Mouse (Mus musculus) kidney, embryonic 15.5 days (tissue): Measurements from ENCODE around the gene H2-M3. TPM values are rescaled to one million over a fixed set of nuclear protein-coding genes. Genes with fewer than 3 reads are reported as not detected.
A peak's percentile ranks its signal among the peaks of the same experiment; 100 is the strongest.
"Not testable (repeated sequence)": the region's sequence is repeated elsewhere in the genome, so short reads cannot be mapped to it uniquely, and the experiment has no call there.

ENCODE experiments used
- ATAC-seq: fragments of 200-750 bp; cut with Nextera tagmentation; replicated peaks from 2 replicates; pipeline ENCODE4 v1.8.0; 2017; ENCODE audit warnings: moderate TSS enrichment; ENCODE audit not compliant: low FRiP score
- H3K27ac ChIP-seq: fragments of 300-500 bp; sonication (generic); 2 replicates; pipeline ENCODE4 v1.5.1; 2015; ENCODE audit warnings: mild to moderate bottlenecking, inconsistent platforms
- H3K27me3 ChIP-seq: fragments of 300-500 bp; sonication (generic); 2 replicates; pipeline ENCODE4 v1.6.1; 2015; ENCODE audit warnings: inconsistent platforms
- H3K36me3 ChIP-seq: fragments of 300-500 bp; sonication (generic); 2 replicates; pipeline ENCODE4 v1.6.1; 2015; ENCODE audit warnings: inconsistent platforms
- H3K4me1 ChIP-seq: fragments of 300-500 bp; sonication (generic); 2 replicates; pipeline ENCODE4 v1.6.1; 2015; ENCODE audit warnings: inconsistent platforms
- H3K4me2 ChIP-seq: fragments of 300-500 bp; sonication (generic); 2 replicates; pipeline ENCODE4 v1.6.1; 2015; ENCODE audit warnings: moderate library complexity, mild to moderate bottlenecking, inconsistent platforms
- H3K4me3 ChIP-seq: fragments of 300-500 bp; sonication (generic); replicated peaks from 2 replicates; pipeline ENCODE4 v1.5.1; 2015; ENCODE audit warnings: mild to moderate bottlenecking, inconsistent platforms
- H3K9ac ChIP-seq: fragments of 300-500 bp; sonication (generic); 2 replicates; pipeline ENCODE4 v1.6.1; 2015; ENCODE audit warnings: mild to moderate bottlenecking, inconsistent platforms
- H3K9me3 ChIP-seq: fragments of 300-500 bp; sonication (generic); replicated peaks from 2 replicates; pipeline ENCODE4 v1.6.1; 2016; ENCODE audit warnings: inconsistent platforms
- WGBS: fragments of 180-500 bp; shearing (Covaris S2); methylation state at CpG from one replicate; pipeline ENCODE4 v1.1.7; 2015; ENCODE audit warnings: mixed read lengths; 5-methylcytosine and 5-hydroxymethylcytosine counted together
- polyA plus RNA-seq: library from polyadenylated mRNA; unstranded; fragments of >200 nt; fragmentation: Nextera tagmentation; extraction: Ambion mirVana; gene quantifications from 2 replicates; pipeline ENCODE4 v1.2.1, GENCODE M21; 2015

H2-M3 gene
- 1.5 and 1.8 TPM in 2 replicates for polyA plus RNA-seq

DNA sequence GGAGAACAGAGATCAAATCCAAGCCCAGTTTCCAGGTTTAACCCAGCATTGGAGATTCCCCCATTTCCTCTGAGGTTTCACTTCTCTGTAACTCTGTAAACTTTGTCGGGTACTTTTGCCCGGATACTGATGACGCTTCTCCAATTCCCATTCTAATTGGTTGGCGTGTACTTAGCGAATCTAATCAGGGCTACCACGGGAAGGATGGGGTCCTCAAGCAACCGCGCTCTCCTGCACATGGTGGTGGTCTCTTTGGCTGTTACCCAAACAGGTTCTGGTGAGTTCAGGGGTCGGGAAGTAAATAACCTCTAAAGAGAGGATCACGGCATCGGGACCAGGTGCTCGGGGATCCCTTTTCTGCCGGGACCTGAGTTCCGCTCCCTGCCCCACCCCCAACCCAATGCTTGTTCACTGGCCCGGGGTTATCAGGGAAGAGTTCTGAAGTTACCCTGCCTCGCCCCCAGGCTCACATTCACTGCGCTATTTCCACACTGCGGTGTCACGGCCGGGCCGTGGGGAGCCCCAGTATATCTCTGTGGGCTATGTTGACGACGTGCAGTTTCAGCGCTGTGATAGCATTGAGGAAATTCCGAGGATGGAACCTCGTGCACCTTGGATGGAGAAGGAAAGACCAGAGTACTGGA lies at the start of gene H2-M3:
Gene H2-M3 (plus strand): TSS at position 163 of the 644 bp plus-strand sequence.
- H3K9me3 ChIP-seq: no peaks in the 10 kb centered on the region
- ATAC-seq: peak; percentile 99
- H3K36me3 ChIP-seq: no peaks in the 10 kb centered on the region
- H3K9ac ChIP-seq: 0 out of 2 replicates have a peak within 1 kb of the TSS, but pooled peaks have one; percentile 26
- H3K27ac ChIP-seq: no peak within 1 kb of the TSS
- H3K4me3 ChIP-seq: peak within 1 kb of the TSS; percentile 55
- peaks cover 4% of the 10 kb centered on the region; the same call in 1 of the 2 replicates for H3K4me1 ChIP-seq
- 2% methylated on average over 26 of the region's 26 CpGs for WGBS
- peak within 1 kb of the TSS; percentile 94 for H3K4me2 ChIP-seq
- H3K27me3 ChIP-seq: no peaks in the 10 kb centered on the region

DNA sequence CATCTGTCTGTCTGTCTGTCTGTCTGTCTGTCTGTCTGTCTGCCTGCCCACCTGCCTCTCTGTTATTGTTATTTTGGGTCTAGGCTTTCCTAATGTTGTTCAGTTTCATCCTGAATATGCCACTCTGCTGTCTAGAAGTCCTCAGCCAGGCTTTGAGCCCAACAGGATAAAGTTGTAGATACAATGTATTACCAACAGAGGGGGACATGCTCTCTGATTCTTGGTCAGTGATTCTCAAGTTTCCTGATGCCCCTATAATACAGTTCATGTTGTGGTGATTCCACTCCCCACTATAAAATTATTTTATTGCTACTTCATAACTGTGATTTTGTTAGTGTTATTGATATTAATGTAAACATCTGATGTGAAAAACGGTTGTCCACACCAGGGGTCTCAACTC lies 48.1 kb upstream of the H2-M3 start:
- Histone ChIP-seq H3K27ac (no peak overlapping the region), H3K4me2 (no peak overlapping the region), H3K4me1 (no peaks in the 10 kb centered on the region), H3K36me3 (no peaks in the 10 kb centered on the region), H3K9me3 (no peaks in the 10 kb centered on the region; the same call in 1 of the 2 replicates), H3K9ac (no peak overlapping the region), H3K4me3 (no peak overlapping the region), H3K27me3 (peaks cover 7% of the 10 kb centered on the region; the same call in 1 of the 2 replicates)
- ATAC-seq: no peak
- 24% methylated on average over 1 of the region's 1 CpGs for WGBS

DNA sequence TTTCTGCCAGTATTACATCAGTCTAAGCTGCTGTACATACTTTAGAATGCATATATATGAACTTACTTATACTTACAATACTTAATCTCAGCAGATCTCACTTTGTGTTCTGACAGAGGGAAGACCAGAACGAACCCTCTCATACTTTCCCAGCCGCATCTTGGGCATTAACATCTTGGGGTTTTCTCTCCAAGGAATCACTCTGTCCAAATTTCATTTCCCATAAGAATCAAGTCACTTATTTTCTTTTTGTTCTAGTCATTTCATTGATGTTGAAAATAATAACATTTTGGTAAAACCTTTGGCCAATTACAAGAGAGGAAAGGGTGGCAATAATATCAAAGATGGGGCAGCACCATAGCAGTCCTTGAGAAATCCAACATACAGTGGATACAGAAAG lies 32.8 kb upstream of the H2-M3 start, which contains the start of gene Olfr97:
Gene Olfr97 (minus strand): TSS at position 101 of the 400 bp plus-strand sequence.
- not testable (repeated sequence) for H3K9ac ChIP-seq, ATAC-seq, H3K9me3 ChIP-seq, H3K27ac ChIP-seq, H3K4me1 ChIP-seq, H3K4me2 ChIP-seq, H3K36me3 ChIP-seq, H3K27me3 ChIP-seq, H3K4me3 ChIP-seq
- WGBS: 88% methylated on average over 2 of the region's 2 CpGs

DNA sequence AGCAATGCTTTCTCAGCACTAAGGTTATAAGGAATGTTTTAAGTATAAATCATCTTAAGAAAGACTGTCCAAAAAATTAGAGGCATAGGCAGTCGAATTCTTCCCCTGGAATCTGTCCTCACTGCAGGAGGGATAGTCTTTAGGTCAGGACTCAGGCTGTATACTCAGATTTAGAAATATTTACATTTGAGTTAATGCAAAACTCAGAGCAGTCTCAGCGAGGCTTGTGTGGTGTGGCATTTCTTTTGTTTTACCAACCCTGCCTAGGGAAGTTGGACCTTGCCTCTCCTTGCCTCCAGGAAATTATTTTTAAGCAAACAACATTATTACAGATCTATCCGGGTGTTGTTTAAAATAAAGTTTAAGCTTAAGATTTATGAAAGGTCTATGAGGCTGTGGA lies 27.8 kb upstream of the H2-M3 start:
- Histone ChIP-seq H3K4me3 (no peak overlapping the region), H3K9me3 (no peaks in the 10 kb centered on the region), H3K27ac (no peak overlapping the region), H3K4me1 (no peaks in the 10 kb centered on the region), H3K36me3 (no peaks in the 10 kb centered on the region), H3K9ac (no peak overlapping the region), H3K27me3 (no peaks in the 10 kb centered on the region), H3K4me2 (no peak overlapping the region)
- no peak for ATAC-seq
- WGBS: 48% methylated on average over 3 of the region's 3 CpGs

DNA sequence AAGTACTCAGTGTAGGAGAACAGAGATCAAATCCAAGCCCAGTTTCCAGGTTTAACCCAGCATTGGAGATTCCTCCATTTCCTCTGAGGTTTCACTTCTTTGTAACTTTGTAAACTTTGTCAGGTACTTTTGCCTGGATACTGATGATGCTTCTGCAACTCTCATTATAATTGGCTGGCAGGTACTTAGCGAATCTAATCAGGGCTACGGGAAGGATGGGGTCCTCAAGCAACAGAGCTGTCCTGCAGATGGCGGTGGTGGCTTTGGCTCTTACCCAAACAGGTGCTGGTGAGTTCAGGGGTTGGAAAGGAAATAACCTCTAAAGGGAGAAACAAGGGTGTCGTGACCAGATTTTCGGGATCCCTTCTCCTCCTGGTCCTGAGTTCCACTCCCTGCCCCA lies 23.3 kb upstream of the H2-M3 start:
- H3K4me1 ChIP-seq: no peaks in the 10 kb centered on the region
- H3K9me3 ChIP-seq: no peaks in the 10 kb centered on the region
- no peaks in the 10 kb centered on the region for H3K27me3 ChIP-seq
- no peak overlapping the region for H3K4me2 ChIP-seq
- H3K9ac ChIP-seq: no peak overlapping the region
- peak; percentile 71; the same call in 1 of the 2 replicates for ATAC-seq
- no peak overlapping the region for H3K4me3 ChIP-seq
- H3K27ac ChIP-seq: no peak overlapping the region
- WGBS: 35% methylated on average over 5 of the region's 5 CpGs
- no peaks in the 10 kb centered on the region for H3K36me3 ChIP-seq

DNA sequence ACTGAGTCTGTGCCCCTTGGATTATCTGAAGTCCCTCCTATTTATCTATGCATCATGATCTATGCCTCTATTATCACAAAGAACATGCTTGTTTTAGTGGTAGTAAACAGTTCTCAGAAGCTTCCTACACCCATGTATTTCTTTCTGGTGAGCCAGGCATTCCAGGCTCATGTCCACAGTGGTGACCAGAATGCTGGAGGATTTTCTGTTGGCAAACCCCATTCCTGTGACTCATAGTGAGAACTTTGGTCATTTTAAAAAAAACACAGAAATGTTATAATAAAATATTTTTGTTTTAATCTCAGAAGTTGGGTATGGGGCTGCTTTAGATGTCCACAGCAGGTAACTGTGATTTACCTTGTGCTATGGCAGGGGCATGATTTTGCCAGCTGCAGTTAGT lies 20.6 kb upstream of the H2-M3 start:
- H3K27me3 ChIP-seq: 0 out of 2 replicates have a peak, but pooled peaks cover under 1% of the 10 kb centered on the region
- no peaks in the 10 kb centered on the region for H3K9me3 ChIP-seq
- no peak overlapping the region for H3K27ac ChIP-seq
- H3K36me3 ChIP-seq: no peaks in the 10 kb centered on the region
- no peak overlapping the region for H3K4me2 ChIP-seq
- ATAC-seq: no peak
- no peak overlapping the region for H3K4me3 ChIP-seq
- H3K4me1 ChIP-seq: no peaks in the 10 kb centered on the region
- H3K9ac ChIP-seq: no peak overlapping the region

DNA sequence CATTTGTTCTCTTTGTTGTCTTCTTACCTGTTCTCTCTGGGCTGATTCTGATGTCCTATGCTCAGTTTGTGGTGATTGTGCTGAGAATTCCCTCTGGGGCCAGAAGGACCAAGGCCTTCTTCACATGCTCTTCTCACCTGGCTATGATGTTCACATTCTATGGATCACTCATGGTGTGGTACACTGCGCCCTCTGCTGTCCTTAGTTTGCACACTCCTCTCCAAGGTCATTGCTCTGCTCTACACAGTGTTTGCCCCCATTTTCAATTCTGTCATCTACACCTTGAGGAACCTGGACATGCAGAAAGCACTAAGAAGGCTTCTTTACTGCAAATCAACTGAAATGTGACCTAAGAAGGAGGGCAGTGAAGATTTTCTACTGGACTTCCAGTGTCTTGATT lies 19.5 kb upstream of the H2-M3 start:
- H3K36me3 ChIP-seq: no peaks in the 10 kb centered on the region
- ATAC-seq: no peak

DNA sequence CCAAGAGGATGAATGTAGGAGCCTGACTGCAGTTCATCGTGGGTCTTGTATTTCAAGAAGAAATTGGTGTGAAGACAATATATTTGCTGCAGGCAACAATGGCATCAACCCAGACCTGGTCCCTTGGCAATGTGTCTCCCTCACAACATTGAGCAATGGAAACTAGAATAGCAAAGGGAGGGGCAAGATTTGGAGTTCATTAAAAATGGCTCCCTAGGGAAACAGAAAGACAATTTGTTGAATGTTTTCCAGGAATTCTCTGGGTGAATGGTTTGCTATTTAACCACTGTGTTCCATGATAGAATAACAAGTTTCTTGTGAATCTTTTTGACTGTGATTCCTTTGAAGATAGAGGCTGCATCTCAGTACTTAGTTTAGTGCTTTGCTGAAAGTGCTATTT lies 6.4 kb upstream of the H2-M3 start, which contains the start of gene Olfr98:
Gene Olfr98 (minus strand): TSS at position 124 of the 400 bp plus-strand sequence.
- Histone ChIP-seq H3K27me3 (no peaks in the 10 kb centered on the region), H3K27ac (no peak within 1 kb of the TSS), H3K4me1 (no peaks in the 10 kb centered on the region), H3K36me3 (no peaks in the 10 kb centered on the region), H3K4me3 (no peak within 1 kb of the TSS), H3K9ac (no peak within 1 kb of the TSS), H3K9me3 (no peaks in the 10 kb centered on the region), H3K4me2 (no peak within 1 kb of the TSS)
- 82% methylated on average over 1 of the region's 1 CpGs for WGBS
- no peak for ATAC-seq

More for the DNA sequence above, 19.5 kb upstream of the H2-M3 start:
- Histone ChIP-seq H3K27me3 (0 out of 2 replicates have a peak, but pooled peaks cover 4% of the 10 kb centered on the region), H3K27ac (no peak overlapping the region), H3K4me2 (no peak overlapping the region), H3K9ac (no peak overlapping the region), H3K4me3 (no peak overlapping the region), H3K4me1 (no peaks in the 10 kb centered on the region), H3K9me3 (no peaks in the 10 kb centered on the region)
- 13% methylated on average over 1 of the region's 1 CpGs for WGBS

DNA sequence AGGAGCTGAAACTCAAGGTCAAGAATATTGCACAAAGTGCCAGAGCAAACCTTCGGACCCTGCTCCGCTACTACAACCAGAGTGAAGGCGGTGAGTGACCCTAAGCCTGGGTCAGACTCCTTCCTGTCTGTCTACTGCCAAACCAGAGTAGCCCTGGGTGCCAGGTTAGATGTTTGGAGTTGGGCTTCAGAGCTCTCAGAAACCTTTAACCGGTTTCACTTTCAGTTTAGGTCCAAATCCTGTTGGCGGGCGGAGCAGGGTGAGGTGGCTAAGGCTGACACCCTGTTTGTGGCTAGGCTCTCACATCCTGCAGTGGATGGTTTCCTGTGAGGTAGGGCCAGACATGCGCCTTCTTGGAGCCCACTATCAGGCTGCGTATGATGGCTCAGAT lies 677 bp downstream of the H2-M3 start:
- Histone ChIP-seq H3K36me3 (no peaks in the 10 kb centered on the region), H3K4me3 (peak overlapping the region; percentile 55), H3K4me1 (peaks cover 4% of the 10 kb centered on the region; the same call in 1 of the 2 replicates), H3K9me3 (no peaks in the 10 kb centered on the region), H3K4me2 (peak overlapping the region; percentile 94), H3K27me3 (no peaks in the 10 kb centered on the region), H3K27ac (no peak overlapping the region), H3K9ac (no peak overlapping the region)
- 60% methylated on average over 8 of the region's 8 CpGs for WGBS
- peak; percentile 31 for ATAC-seq

DNA sequence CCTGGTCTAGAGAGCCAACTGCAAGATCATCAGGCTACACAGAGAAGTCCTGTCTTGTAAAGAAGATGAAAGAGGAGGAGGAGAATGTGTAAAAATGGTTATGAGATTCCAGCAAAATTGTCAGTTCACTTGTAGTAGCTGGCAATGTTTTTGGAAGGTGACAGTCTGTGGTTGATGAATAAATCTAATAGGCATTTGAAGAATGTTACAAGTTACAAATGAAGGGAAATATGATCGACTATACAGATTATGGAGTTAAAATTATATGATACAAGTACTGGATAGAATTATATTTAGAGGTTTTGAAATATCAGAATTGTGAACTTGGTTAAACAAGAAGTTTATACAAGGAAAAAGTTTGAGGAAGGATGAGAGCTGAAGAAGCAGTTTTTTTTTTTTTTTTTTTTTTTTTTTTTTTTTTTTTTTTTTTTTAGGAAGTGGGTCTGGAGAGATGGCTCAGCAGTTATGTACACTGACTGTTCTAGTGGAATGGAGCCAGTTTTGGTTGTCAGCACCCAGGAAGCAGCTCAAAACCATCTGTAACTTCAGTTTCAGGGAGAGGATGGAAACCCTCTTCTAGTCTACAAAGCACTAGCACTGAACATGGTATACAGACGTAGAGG lies 5.7 kb downstream of the H2-M3 start:
- H3K9ac ChIP-seq: no peak overlapping the region
- no peaks in the 10 kb centered on the region for H3K36me3 ChIP-seq
- H3K4me2 ChIP-seq: no peak overlapping the region
- no peak overlapping the region for H3K27ac ChIP-seq
- no peaks in the 10 kb centered on the region for H3K27me3 ChIP-seq
- ATAC-seq: no peak
- H3K9me3 ChIP-seq: no peaks in the 10 kb centered on the region
- no peak overlapping the region for H3K4me3 ChIP-seq
- WGBS: 71% methylated on average over 2 of the region's 2 CpGs
- no peaks in the 10 kb centered on the region for H3K4me1 ChIP-seq

DNA sequence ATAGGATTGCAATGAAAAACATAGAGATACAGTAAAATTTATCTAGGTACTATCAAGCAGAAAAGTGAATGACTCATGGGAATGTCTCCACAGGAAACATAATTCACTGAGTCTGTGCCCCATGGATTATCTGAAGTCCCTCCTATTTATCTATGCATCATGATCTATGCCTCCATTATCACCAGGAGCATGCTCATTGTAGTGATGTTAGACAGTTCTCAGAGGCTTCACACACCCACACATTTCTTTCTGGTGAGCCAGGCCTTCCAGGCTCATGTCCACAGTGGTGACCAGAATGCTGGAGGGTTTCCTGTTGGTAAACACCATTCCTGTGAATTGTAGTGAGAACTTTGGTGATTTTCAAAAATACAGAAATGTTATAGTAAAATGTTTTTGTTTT lies 6.6 kb downstream of the H2-M3 start:
- Histone ChIP-seq H3K36me3 (no peaks in the 10 kb centered on the region), H3K4me1 (no peaks in the 10 kb centered on the region), H3K9me3 (no peaks in the 10 kb centered on the region), H3K27me3 (no peaks in the 10 kb centered on the region), H3K4me3 (no peak overlapping the region), H3K9ac (no peak overlapping the region), H3K4me2 (no peak overlapping the region), H3K27ac (no peak overlapping the region)
- no peak for ATAC-seq

DNA sequence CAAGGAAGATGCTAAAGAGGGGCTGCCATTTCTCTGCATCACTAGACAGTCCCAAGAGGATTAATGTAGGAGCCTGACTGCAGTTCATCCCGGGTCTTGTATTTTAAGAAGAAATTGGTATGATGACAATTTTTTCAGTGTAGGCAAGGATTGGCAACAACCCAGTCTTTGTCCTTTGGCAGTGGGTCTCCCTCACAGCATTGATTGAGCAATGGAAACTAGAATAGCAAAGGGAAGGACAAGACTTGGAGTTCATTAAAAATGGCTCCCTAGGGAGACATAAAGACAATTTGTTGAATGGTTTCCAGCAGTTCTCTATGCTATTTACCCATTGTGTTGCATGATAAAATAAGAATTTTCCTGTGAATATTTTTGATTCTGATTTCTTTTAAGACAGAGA lies 10.3 kb downstream of the H2-M3 start:
- Histone ChIP-seq H3K9ac (no peak overlapping the region), H3K4me1 (no peaks in the 10 kb centered on the region), H3K4me3 (no peak overlapping the region), H3K27ac (no peak overlapping the region), H3K9me3 (no peaks in the 10 kb centered on the region), H3K36me3 (no peaks in the 10 kb centered on the region), H3K27me3 (no peaks in the 10 kb centered on the region), H3K4me2 (no peak overlapping the region)
- ATAC-seq: no peak
- WGBS: 76% methylated on average over 1 of the region's 1 CpGs
